Mouse (Mus musculus) layer of hippocampus, postnatal 25 days (tissue): ENCODE results near the gene Slf1. TPM values are rescaled to one million over a fixed set of nuclear protein-coding genes. Genes with fewer than 3 reads are reported as not detected.
"Not testable (repeated sequence)": the region's sequence is repeated elsewhere in the genome, so short reads cannot be mapped to it uniquely, and the experiment has no call there.

Source experiments
- DNase-seq, 2 experiments: peaks; one replicate each; pipeline ENCODE4 v3.0.0; 2022; ENCODE audit warnings: mixed read lengths in 2 of 2, low spot score in 1 of 2; ENCODE audit errors: extremely low spot score in 1 of 2
- total RNA-seq, 2 experiments: library from RNA; stranded (reverse); gene quantifications; 2 replicates each; pipeline ENCODE4 v1.2.3; 2021

Slf1 gene
- total RNA-seq: 10 to 100 TPM; 15.2 to 19.2 TPM

DNA sequence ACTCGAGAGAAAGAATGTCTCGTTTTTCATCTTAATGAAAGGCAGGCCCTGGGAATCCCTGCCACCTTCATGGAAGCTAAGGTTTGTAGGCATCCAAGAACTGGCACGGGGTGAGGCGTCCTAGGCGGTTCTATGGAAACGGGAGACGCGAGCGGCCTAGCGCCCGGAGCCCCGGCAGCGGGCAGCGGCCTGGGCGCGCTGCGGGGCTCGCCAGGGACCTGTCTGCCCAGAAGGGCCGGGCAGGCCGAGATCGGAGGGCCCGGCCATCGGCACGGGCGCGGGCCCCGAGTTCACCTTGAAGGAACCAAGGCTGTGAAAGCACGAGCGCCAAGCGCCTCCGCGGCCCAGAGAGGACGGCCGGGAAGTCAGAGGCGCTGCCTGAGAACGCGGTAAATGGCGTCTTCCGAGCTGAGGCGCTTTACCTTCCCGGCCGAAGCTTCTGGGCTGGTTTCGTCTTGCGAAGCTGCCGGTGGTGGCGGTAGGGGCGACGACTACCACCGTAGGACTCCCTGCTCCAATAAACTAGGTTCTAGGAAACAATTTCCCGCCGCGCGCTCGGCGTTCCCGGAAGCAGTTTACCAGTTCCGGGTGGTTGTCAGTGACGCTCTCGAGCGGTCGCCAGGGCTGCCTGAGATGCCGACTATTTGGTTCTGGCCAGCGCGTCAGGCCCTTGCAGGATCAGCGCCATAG is at the start of gene Slf1, which contains the start of gene 2210408I21Rik:
Gene Slf1, minus strand, starts transcription at position 543 of the 690 bp plus-strand sequence.
Gene 2210408I21Rik, plus strand, starts transcription at position 610 of the 690 bp plus-strand sequence.
- peak; percentile 80 to 83 for DNase-seq

GRCm38 (mm10) chr13:77177931-77178330 is 42.7 kb upstream of the Slf1 start:
- no peak for DNase-seq

- DNase-seq: no peak
Observed at GRCm38 (mm10) chr13:77140890-77141289, 5.6 kb upstream of the Slf1 start.

DNA sequence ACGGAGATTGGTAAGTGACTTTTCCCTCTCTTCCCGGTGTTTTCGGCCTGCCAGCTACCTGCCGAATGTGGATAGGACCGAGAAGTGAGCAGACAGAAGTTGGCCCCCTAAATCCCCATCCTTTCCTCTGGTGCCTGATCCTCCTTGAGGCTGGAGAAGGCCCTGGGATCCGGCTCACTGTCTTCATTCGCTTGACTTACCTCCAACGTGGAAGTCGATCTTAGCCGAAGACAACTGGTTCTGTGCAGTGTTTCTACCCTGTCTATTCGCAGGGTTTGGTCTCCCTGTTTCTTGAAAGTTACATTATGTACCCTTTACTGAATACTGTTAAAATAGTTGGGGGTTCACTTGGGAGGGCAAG is 328 bp upstream of the Slf1 start:
- DNase-seq: no peak

DNA sequence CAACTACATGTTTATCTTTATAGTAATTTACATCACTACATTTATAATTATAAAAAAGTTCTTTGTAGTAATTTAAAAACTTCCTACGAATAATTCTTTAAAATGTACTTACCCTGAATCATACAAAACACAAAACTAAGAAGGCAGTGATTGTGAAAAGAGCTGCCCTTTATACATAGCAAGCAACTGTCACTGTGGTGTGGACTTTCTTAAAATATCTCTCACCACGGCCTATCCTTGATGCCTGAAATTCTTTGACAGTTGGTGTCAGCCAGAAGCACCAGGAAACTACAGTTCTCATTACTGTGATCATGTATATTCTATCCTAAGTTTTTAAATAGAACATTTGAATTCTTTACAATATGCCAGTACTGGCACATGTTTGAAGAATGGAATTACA is 4.1 kb downstream of the Slf1 start:
- DNase-seq: no peak

DNA sequence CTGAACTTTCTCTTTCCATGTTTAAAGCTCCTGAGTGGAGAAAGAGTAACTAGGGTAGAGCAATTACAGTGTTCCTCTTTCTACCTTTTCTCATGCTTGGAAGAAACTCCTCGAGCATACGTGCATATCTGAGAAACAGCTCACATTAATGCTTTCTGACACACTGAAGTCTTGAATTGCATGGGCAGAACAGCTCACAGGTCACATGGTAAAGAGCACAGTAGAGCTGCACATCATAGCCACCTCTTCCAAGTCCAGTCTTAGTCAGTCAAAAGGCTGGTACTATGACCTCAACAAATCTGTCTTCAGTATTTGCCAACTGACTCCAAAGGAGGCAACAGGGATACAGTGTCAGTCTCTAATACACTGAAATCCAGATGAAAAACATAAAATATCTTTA is 7.0 kb downstream of the Slf1 start:
- DNase-seq: no peak

GRCm38 (mm10) chr13:77125159-77125558 is 10.1 kb downstream of the Slf1 start:
- no peak for DNase-seq

- no peak for DNase-seq
Observed at GRCm38 (mm10) chr13:77118695-77119094, 16.6 kb downstream of the Slf1 start.

DNA sequence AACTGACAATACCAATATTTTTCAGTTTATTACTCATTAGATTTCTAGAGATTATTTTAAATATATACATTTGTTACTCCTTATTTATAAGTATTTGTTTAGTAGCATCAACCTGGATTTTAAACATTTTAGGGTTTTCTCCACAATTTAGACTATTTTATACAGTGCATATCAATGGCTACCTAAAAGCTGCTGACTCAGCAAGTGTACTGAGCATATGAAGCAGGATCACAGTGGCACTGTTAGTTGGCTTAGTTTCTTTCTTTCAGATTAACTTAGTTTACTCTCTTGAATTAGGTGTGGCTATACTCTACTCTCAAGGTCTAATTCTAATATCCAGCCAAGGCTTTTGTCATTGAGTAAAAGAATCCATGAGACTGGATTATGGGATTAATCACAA is 27.5 kb downstream of the Slf1 start:
- no peak for DNase-seq

- not testable (repeated sequence) for DNase-seq
Observed at GRCm38 (mm10) chr13:77092876-77093275, 42.4 kb downstream of the Slf1 start.

DNA sequence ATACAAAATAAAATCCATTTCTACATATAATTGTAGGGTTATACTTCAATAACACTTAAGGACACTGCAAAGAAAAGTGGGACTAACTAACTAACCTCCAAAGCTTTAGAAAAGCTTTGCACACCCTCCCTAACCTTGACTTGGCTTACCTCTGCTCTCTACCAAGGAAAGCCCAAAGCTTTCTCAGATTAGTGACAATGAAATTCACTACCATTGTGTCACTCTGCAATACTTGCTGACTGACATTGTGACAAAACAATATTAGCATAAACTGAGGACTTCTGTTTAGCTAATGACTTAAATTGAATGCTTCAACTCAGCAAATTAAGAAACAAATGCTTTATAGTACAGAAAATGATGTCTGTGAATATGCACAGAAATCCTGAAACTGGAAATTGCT is 63.2 kb downstream of the Slf1 start:
- no peak for DNase-seq

GRCm38 (mm10) chr13:77068847-77069246 is 66.4 kb downstream of the Slf1 start:
- no peak for DNase-seq

DNA sequence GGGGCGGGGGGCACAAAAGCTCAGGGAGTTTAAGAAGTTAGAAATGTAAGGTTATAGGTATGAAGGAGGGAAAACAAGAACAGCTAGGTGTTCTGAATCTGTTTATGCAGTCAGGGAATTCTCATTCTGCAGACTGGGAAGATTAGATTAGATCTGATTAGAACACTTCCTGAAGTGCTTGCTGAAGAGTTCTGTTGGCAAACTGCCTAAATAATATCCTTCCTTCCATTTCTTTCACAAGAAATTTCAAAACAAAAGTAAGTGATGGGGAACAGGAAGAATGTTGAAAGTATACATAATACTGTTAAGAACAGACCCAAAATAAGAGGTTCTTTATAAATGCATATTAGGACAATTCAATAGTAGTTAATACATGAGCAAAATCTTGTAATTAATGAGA is 72.1 kb downstream of the Slf1 start:
- DNase-seq: no peak

DNA sequence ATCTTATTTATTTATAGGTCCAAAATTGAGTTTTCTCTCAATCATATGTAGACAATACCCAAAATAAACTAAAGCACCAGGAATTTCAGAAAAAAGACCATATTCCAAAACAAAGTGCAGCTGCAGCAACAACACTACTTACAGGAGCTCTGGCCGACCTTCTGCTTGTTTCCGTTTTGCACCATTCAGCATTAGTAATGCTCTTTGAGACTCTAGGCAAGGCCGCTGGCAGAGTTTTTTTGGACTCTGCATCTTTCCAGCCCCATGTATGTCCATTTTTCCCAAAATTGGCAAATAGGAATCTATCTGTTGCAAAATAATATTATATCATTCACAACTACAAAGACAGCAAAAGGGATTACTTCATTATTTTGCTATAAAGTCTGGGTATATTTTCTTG is 85.5 kb downstream of the Slf1 start:
- no peak for DNase-seq

GRCm38 (mm10) chr13:77048461-77048860 is 86.8 kb downstream of the Slf1 start:
- no peak for DNase-seq

DNA sequence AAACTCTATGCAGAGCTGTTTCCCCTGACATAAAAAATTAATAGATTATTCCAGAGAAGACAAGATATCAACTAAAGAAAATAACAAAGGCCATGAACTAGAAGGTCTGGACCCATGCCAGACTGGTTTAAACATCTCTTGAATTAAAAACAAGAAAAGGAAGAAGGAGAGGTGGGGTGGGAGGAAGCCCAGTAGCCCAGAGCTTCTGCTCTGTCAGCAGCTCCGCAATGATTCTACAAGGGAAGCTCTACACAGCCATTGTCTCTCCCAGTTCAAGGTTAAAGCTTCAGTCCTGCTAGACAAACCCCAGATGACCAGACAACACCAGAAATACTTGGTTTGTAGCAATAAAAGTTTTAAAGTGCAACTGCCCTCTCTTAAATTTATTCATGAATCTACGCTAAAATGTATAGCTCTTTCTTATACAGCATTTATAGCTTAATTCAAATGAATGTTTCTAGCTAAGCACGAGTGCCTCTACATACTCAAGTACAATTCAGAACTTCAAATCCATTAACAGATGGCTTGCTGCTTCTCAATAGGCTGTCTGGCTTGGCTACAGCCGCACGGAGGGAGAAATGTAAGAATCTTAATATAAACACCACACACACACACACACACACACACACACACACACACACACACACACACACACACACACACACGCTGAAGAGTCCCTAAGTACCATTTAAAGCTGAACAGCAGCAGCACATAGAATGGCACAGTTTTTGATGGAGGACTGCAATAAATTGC is 87.9 kb downstream of the Slf1 start:
- no peak for DNase-seq

DNA sequence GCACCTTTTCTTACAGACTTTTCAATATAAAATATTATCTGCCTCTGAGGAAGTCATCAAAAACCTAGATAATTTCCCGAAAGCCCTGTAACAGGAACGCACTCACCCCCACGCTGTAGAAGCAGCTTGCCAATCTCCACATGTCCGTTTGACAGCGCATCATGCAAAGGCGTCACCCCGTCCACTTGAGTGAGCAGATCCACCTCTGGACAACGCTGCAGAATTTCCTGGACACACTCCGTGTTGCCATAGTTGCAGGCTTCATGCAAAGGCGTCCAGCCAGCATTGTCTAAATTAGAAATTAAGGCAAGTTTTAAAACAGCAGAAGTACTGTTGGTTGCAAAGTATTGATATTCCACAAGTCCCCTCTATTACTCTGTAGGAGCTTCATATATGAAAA is 88.9 kb downstream of the Slf1 start:
- DNase-seq: peak in 1 of 2 experiments; percentile 12

DNA sequence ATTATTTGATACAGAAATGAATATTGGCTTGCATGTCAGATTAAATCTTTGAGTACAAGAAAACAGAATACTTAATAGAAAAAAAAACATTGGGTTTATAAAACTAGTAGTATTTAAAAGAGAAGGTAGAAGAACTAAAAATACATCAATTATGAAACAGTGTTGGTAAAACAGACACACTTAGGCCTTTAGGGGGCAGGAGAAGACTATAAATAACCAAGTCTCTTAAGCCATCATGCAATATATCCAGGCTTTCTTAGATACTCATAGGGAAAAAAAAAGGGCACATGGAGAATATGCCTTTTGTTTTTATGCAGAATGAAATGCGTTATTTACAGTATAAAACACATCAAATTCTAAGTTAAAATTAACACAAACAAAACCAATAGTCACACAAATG is 89.9 kb downstream of the Slf1 start:
- DNase-seq: no peak

DNA sequence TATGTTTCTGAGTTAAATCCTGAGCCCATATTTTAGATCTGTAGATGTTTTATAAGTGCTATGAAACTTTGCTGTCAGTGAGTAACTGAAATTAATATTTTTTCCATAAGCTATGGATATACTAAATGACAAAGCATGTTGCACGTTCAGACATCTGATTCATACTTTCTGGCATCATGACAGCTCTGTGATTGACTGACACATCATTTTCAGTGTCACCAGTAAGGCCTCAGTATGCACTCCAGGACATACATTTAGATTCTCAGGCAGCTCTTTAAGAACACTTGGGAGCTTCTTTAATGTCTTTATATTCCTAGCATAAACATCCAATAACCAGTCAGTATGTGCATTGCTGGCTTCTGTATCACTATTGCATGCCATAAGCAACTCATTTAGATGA is 91.9 kb downstream of the Slf1 start:
- DNase-seq: no peak

- no peak for DNase-seq
Observed at GRCm38 (mm10) chr13:77029594-77029993, 105.7 kb downstream of the Slf1 start.

GRCm38 (mm10) chr13:77018851-77019250 is 116.4 kb downstream of the Slf1 start:
- DNase-seq: no peak

- no peak for DNase-seq
Observed at GRCm38 (mm10) chr13:77003684-77004083, 131.6 kb downstream of the Slf1 start.
